Mouse (Mus musculus): ENCODE results near the gene Oaz3.

DNA sequence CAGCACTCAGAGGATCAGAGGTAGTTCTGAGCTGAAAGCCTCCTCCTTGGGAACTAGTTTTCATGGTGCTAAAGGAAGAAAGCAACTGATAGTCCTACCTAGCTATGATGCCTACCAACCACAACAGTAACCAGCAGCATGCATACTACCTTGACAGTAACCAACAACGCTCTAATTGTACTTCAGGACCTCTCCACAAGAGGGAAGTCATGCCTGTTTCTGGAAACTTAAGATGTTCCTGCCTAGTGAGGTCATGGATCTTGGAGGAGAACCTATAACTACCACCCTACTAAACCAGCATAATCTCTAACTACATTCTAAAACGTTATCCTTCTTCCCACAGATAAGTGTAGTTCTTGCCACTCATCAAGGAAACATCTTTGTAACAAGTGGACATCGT, 2.5 kb downstream of the Oaz3 start:
- no peak for TF ChIP-seq CTCF (IDR thresholded peaks at IDR 0.05; ENCODE audit: extremely low read depth, insufficient read length, insufficient replicate concordance, low read depth, low read length)
- no peak for TF ChIP-seq POLR2A (IDR thresholded peaks at IDR 0.05; ENCODE audit: low read depth, low read length)
